Mouse (Mus musculus) NIH3T3 (cell line): ENCODE measurements at regions not wholly inside any gene's neighbourhood (a gene's known extent, or its start where the extent isn't known, plus 50 kb on each side); places are given as distances from the start of the nearest gene placed in this dataset.
A peak's percentile ranks its signal among the peaks of the same experiment; 100 is the strongest.

Experiments
- DNase-seq: peaks from one replicate; pipeline ENCODE4 v3.0.0-alpha.2; 2012; ENCODE audit warnings: low read depth

- DNase-seq, result no peak
These were observed 113.5 kb downstream of the Tfcp2l1 start for GRCm38 (mm10) chr1:118741286-118741685.

DNA sequence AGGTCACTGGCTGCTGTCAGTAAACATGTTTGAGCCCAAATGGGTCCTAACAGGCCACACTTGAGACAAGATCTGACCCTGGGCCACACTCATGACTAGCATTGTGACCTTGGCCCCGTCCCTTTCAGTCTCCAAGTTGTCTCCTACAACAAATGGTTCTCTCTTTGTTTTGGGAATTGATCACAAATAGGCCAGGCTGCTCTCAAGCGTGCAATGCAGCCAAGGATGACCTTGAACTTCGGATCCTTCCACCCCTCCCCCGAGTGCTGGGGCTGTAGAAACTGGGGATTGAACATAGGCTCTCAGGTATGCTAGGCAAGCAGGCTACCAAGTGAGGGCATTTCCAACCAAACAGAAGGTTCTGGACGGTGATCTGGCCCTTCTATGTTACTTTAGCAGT lies 120.5 kb downstream of the Tfcp2l1 start:
- DNase-seq, result no peak

- no peak for DNase-seq
These were observed 125.1 kb downstream of the Tfcp2l1 start for GRCm38 (mm10) chr1:118752869-118753268.

DNA sequence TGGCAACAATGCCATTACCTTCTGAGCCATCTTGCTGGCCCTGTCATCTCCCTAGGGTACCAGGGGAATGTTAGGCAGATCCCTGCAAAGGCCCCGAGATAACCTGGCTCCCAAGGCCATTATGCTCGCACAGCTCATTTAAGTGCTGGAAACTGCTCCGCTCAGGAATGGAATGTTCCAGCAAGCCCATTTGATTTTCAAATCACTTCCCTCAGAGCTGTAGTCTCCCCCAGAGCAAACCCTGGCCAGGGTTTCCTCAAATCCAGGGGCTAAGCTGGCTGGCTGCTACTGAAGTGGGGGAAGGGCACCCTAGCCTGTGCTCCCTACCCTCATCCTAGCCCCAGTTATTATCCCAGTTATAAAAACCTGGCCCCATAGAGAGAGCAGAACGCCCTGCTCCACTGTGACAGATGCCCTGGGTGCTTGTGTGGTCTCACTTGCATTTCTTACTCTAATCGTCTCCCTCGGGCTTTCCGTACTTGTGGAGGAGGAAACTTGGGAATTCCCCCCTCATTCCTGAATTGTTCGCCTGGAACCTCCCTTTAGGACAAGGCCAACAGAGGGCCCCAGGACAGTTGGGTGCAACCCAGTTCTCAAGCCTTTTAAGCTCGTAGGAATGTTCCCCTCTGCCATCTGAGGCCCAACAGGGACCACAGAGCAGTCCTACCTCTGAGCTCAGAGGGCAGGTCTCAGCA lies 128.6 kb downstream of the Tfcp2l1 start:
- no peak for DNase-seq

GRCm38 (mm10) chr1:118757340-118758030 lies 129.7 kb downstream of the Tfcp2l1 start:
- DNase-seq, result no peak

DNA sequence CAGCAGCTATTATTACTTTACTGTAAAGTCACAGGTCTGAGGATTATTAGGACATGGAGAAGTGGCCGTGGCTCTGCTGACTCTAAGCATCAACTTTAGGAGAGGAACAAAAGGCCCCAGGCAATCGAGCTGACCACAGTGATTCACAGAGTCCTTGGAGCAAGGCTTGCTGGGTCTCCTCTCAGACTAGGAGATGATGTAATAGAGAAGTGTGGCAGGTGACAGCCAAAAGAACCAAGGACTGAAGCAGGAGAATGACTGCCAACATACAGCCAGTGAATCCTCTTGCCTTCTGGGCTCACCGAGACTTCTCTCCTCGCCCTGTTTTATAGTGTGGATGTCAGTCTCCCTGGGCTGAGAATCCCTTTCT lies 130.3 kb downstream of the Tfcp2l1 start:
- no peak for DNase-seq

GRCm38 (mm10) chr1:118759141-118759932 lies 131.6 kb downstream of the Tfcp2l1 start:
- DNase-seq, result peak; percentile 92

DNA sequence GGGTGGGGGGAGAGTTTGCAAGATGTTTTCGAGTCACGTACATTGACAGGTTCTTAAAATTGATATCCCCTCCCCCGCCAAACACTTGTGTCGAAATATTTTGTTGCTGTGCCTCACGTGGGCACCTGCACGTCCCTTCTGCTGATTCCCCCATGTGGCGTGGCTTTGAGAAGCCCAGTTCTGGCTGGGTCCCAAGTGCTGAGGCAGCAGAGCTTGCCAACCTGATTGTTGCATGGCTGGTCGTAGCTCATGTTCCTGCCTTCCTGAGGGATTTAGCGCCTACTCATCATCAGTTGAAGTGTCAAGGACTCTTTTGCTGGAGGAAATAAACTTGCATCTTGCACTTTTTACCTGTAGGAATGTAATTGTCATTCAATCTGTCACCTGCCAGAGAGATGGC lies 137.8 kb downstream of the Tfcp2l1 start:
- no peak for DNase-seq

DNA sequence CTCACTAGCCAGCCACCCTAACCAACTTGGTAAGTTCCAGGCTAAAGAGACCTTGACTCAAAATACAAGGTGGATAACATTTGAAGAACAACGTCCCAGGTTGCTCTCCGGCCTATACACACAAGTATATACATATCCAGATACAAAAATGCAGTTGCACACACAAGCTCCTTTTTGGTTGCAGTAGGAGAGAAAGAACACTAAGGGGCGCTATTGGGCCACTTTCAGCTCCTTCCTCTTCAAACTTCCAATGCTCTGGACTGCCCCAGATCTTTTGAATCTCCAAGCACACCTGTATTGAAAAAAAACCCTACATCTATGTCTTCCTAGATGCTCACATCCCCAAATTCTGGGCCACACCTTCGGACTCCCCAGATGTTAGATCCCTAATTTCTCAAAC lies 141.1 kb downstream of the Tfcp2l1 start:
- DNase-seq, result peak; percentile 77

DNA sequence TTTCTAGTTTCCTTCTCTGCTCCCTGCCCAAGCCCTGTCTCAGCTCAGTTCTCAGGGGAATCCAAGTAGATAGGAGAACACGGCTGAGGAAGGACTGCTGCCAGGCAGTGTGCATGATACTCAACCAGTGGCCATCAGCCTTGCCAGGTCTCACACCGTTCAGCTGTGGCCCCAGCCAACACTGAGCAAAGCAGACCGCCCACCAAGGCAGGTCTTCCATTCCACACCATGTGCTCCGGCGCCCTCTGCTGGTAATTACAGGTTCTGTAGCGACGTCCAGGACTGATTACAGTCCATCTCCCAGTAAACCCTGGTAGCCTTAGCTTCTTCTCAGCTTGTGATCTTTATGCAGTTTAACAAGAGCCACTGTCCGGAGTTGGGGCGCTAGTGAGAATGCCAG lies 144.5 kb downstream of the Tfcp2l1 start:
- DNase-seq, result peak; percentile 80

DNA sequence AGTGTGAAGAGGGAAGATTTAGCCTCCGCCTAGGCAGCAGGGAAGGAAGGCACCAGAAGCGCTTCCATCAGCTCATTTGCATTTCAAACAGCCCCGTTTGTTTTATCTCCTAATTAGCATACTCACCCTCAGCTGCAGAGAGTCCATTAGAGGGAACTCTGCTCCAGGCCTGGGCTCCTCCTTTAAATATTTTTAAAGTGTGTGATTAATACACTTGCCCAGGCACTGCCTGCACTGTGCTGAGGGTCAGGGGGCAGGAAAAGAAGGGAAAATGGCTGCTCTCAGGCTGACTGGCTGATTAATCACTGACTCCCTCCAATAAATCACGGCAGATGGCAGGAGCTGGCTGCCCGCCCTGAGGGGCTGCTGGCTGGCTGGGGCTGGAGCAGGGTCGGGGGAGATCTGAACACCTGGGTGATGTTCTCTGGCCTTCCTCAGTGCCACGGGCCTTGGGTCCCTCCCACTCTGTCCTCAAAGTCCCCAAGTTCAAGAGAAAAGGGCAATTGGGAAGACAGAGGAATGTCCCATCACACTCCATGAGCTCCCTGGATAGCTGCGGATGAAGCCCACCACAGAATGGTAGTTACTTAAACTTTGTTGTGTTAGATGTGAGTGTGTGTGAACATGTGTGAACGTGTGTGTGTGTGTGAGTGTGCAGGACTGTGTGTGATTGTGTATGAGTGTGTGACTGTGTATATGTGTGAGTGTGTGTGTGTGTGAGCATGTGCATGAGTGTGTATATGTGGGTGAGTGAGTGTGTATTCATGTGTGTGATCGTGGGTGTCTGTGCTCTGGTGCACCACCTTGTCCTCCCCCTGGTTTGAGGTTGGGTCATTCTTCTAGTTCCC lies 149.1 kb downstream of the Tfcp2l1 start:
- peak; percentile 35 for DNase-seq
